Mouse (Mus musculus) macrophage (primary cell): ENCODE results near the gene Irx4. TPM values are rescaled to one million over a fixed set of nuclear protein-coding genes. Genes with fewer than 3 reads are reported as not detected.

ENCODE experiments used
- H3K27ac ChIP-seq: fragments of 350-480 bp; formaldehyde crosslinking; 2 replicates; pipeline ENCODE4 v1.9.0; 2021
- H3K36me3 ChIP-seq: fragments of 350-480 bp; formaldehyde crosslinking; 2 replicates; pipeline ENCODE4 v1.9.0; 2021; ENCODE audit errors: inconsistent target
- H3K4me3 ChIP-seq: fragments of 350-480 bp; formaldehyde crosslinking; 2 replicates; pipeline ENCODE4 v1.9.0; 2021; ENCODE audit errors: inconsistent target
- H3K79me2 ChIP-seq: fragments of 350-480 bp; formaldehyde crosslinking; 2 replicates; pipeline ENCODE4 v1.9.0; 2021; ENCODE audit errors: inconsistent target
- WGBS: methylation state at CpG from one replicate; pipeline ENCODE4 v1.1.7; 2026; ENCODE audit warnings: inconsistent platforms; ENCODE audit not compliant: missing documents; 5-methylcytosine and 5-hydroxymethylcytosine counted together
- polyA plus RNA-seq: library from polyadenylated mRNA; stranded (reverse); fragments of 250-400 nt; gene quantifications from 3 replicates; pipeline ENCODE4 v1.2.4, GENCODE M21; 2018; ENCODE audit warnings: inconsistent platforms

Gene Irx4
- polyA plus RNA-seq, 1 experiment from 2014 or later, result not detected

DNA sequence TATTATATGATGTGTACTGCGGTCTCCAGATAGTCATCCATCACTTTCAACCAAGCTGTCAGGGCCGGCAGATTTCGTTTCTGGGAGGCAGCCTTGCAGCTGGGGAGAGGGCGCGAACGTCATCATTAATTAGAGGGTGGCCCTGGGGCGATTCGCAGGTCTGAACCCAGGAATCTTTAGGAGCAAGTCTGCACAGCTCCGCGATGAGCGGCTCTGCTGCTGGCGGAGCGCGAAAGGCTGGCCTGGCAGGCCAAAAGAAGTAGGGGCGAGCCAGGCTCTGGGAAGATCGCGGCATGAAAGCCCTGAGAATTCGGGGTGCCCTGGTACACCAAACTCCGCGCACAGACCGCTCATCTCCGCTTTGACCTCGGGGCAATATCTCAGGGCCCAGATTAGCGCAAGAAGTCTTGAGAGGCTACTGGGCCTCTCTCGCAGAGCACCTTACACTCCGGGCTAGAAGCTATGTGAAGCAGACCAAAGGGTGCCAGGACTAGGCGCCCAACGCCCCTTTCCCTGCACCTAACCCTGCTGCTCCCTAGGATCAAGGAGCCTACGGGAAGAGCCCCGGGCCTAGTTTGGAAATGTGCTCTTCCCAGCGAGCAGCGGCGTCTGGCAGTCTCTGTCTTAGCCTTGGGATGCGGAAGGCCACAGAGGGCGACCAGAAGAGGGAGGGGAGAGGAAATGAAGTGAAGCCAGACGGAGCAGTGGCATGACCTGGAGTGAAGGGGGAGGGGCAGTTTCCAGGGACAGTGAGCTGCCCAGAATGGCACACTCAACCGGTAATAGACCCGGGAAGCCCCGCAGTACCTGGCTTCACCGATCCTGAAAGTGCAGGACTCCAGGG, 3.1 kb downstream of the Irx4 start:
- H3K4me3 ChIP-seq, result no peak overlapping the region
- no peak overlapping the region for H3K27ac ChIP-seq
- no peaks in the 10 kb centered on the region for H3K36me3 ChIP-seq
- H3K79me2 ChIP-seq, result no peaks in the 10 kb centered on the region
- WGBS, result 5% methylated on average over 39 of the region's 40 CpGs

DNA sequence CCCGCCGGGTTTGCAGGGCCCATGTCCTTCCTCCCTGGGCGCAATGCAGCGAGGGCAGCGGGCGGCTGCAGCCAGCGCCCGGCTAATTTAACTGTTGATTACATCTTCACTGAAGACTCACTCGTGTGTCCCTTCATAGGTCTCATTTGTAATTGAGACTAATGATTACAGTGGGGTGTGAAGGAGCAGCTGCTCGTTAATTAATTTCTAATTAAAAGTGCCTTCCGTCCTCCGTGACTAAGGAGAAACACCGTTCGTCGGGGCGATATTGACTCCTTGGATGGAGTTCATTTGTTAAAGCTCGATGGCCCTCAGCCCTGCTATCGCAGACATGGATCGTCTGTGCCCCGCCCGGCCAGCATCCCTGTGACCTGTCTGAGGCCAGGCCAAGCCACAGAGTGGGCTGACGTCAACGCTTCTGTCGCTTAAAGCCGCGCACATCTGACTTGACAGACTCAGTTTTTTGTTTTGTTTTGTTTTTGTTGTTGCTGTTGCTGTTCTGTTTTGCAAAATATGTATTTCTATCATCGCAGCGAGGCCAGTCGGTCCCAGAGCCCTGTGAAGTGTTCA, 4.0 kb downstream of the Irx4 start:
- H3K36me3 ChIP-seq, result no peaks in the 10 kb centered on the region
- WGBS, result 3% methylated on average over 29 of the region's 29 CpGs
- H3K27ac ChIP-seq, result no peak overlapping the region
- no peaks in the 10 kb centered on the region for H3K79me2 ChIP-seq
- H3K4me3 ChIP-seq, result no peak overlapping the region

GRCm38 (mm10) chr13:73264831-73265230, 4.6 kb downstream of the Irx4 start:
- Histone ChIP-seq H3K4me3 (no peak overlapping the region), H3K36me3 (no peaks in the 10 kb centered on the region), H3K27ac (no peak overlapping the region), H3K79me2 (no peaks in the 10 kb centered on the region)
- WGBS, result 27% methylated on average over 8 of the region's 8 CpGs

DNA sequence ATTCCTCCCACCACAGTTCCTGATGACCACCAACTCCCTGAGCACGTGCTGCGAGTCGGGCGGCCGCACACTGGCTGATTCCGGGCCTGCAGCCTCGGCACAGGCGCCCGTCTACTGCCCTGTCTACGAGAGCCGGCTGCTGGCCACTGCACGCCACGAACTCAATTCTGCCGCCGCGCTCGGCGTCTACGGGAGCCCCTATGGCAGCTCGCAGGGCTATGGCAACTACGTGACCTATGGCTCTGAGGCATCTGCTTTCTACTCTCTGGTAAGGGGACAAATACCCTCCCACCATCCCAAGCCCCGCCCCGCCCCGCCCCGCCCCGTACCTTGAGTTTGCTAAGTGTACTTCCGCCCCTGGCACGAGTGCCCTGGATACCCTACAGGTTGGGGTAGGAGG, 5.2 kb downstream of the Irx4 start:
- Histone ChIP-seq H3K79me2 (no peaks in the 10 kb centered on the region), H3K36me3 (no peaks in the 10 kb centered on the region), H3K4me3 (no peak overlapping the region), H3K27ac (no peak overlapping the region)
- WGBS, result 5% methylated on average over 26 of the region's 28 CpGs

- H3K27ac ChIP-seq, result no peak overlapping the region
- H3K4me3 ChIP-seq, result no peak overlapping the region
- no peaks in the 10 kb centered on the region for H3K79me2 ChIP-seq
- no peaks in the 10 kb centered on the region for H3K36me3 ChIP-seq
- 11% methylated on average over 10 of the region's 10 CpGs for WGBS
Measured at GRCm38 (mm10) chr13:73267551-73267950, 7.3 kb downstream of the Irx4 start.

DNA sequence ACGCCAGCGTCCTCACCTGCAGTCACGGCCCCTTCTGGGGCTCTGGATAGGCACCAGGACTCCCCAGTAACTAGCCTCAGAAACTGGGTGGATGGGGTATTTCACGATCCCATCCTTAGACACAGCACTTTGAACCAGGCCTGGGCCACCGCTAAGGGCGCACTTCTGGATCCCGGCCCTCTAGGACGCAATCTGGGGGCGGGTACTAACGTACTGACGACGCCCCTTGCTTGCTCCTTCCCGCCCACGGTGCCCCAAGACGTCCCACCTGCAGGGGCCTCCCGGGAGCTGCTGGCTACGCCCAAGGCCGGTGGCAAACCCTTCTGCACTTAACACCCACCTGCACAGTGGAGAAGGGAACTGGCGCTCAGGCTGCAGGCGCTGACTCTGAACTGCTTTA, 8.4 kb downstream of the Irx4 start:
- H3K4me3 ChIP-seq, result no peak overlapping the region
- no peaks in the 10 kb centered on the region for H3K36me3 ChIP-seq
- H3K79me2 ChIP-seq, result no peaks in the 10 kb centered on the region
- 3% methylated on average over 20 of the region's 20 CpGs for WGBS
- no peak overlapping the region for H3K27ac ChIP-seq

DNA sequence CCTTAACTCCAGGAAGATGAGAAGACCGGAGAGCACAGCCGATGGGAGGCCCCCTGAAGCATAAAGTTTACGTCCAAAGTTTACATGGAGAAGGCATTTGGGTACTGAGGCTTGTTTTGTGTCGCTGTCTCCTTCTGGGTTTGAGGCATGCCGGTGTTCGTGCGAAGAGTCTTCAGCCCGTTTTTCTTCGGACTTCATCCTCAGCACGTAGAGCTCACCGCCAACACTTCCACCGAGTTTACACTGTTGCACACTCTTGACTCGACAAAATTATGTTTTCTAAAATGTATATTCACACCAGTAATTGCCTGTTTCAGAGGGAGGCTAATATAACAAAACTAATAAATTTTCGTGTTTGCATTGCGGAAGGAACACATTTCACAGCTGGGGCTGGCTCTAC, 9.0 kb downstream of the Irx4 start:
- no peaks in the 10 kb centered on the region for H3K36me3 ChIP-seq
- no peak overlapping the region for H3K4me3 ChIP-seq
- WGBS, result 21% methylated on average over 15 of the region's 15 CpGs
- H3K27ac ChIP-seq, result no peak overlapping the region
- H3K79me2 ChIP-seq, result no peaks in the 10 kb centered on the region

GRCm38 (mm10) chr13:73269891-73270290, 9.6 kb downstream of the Irx4 start:
- Histone ChIP-seq H3K27ac (no peak overlapping the region), H3K4me3 (no peak overlapping the region), H3K36me3 (no peaks in the 10 kb centered on the region), H3K79me2 (no peaks in the 10 kb centered on the region)
- WGBS, result 32% methylated on average over 3 of the region's 3 CpGs

DNA sequence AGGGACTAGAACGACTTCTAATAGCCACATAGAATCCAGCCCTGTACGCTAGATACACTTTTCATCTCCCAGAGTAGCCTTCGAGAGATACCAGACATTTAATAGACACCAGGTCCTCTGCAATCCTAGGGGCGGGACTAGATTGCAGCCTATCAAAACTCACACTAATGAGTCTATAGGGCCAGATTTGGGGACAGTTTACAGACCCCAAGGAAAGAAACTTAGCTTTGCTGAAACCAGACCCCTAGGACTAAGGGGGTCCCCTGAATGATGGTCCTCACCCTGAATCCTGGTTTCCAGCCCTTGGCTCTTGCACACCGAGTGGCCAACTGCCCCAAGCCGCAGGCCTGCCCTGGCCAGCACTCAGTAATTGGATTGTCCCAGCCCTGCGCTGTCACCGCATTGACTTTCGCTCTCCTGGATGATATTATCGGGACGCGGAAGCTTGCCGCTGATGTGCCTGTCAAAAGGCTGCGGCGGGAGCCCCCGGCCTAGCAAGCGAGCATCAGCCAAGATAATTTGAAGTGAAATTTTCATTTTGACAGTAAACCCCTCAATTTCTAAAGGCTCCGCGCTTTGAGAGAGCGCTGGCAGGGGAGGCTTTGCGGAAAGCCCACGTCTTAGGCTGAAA, 10.3 kb downstream of the Irx4 start:
- H3K27ac ChIP-seq, result no peak overlapping the region
- no peaks in the 10 kb centered on the region for H3K79me2 ChIP-seq
- no peaks in the 10 kb centered on the region for H3K36me3 ChIP-seq
- no peak overlapping the region for H3K4me3 ChIP-seq
- WGBS, result 19% methylated on average over 22 of the region's 22 CpGs

DNA sequence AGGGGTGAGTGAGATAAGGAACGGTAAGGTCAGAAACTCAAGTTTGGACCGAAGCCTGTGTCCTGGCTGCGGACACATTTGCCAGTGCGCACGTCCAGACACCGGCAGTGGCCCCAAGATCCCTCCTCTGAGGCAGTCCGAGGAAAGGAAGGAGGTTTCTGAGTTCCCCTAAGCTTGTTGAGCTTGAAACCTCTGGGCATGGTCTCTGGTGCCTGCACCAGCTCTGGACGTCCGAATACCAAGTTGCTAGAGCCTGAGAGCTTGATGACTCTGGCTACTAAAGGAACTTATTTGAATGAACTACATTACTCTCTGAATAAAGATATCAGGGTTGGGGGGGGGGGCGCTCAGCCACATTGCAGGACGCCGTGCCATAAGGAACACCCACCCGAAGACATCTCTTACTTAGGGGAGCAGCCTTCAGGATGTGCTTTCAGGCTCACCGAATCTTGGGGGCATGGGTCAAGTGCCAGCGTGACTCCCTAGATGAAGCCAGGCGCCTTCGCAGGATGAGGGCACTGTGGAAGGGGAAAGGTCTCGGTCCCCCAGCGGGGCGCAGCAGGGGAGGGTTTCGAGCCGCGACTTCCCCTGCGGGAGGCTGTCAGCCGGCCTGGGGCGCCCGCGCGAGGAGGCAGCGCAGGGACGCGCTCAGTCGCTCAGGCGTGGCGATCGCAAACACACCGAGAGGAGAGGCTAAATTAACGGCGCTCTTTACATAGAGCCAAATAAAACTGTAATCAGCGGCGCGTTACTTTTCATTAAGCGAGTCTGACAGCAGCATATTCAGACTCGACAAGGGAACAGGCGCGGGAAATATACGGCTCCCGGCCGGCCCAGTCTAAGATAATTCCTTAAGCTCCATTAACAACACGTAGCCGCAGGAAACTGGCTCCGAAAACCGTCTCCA, 11.3 kb downstream of the Irx4 start:
- Histone ChIP-seq H3K27ac (no peak overlapping the region), H3K36me3 (no peaks in the 10 kb centered on the region), H3K79me2 (no peaks in the 10 kb centered on the region), H3K4me3 (no peak overlapping the region)
- WGBS, result 4% methylated on average over 53 of the region's 53 CpGs

GRCm38 (mm10) chr13:73272794-73273282, 12.6 kb downstream of the Irx4 start:
- H3K36me3 ChIP-seq, result no peaks in the 10 kb centered on the region
- H3K27ac ChIP-seq, result no peak overlapping the region
- H3K4me3 ChIP-seq, result no peak overlapping the region
- H3K79me2 ChIP-seq, result no peaks in the 10 kb centered on the region

DNA sequence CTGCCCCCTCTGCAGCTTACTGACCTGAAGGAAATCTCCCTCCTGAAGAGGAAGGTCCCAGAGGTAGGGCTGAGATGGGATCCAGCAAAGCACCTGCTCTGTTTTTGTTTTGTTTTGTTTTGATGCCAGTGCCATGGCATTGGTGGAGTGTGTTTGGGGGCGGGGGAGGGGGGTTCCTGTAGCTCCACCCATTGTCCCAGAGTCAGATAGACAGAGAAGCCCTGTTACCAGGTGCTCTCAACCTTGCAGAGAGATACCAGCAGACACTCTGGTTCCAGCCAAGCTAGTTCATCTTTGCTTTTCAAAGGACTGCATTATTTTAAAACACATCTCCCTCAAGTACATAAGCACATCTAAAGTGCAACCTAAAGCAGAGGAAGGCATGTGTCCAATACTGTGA, 13.3 kb downstream of the Irx4 start:
- no peak overlapping the region for H3K4me3 ChIP-seq
- no peaks in the 10 kb centered on the region for H3K36me3 ChIP-seq
- 15% methylated on average over 1 of the region's 1 CpGs for WGBS
- H3K79me2 ChIP-seq, result no peaks in the 10 kb centered on the region
- H3K27ac ChIP-seq, result no peak overlapping the region

DNA sequence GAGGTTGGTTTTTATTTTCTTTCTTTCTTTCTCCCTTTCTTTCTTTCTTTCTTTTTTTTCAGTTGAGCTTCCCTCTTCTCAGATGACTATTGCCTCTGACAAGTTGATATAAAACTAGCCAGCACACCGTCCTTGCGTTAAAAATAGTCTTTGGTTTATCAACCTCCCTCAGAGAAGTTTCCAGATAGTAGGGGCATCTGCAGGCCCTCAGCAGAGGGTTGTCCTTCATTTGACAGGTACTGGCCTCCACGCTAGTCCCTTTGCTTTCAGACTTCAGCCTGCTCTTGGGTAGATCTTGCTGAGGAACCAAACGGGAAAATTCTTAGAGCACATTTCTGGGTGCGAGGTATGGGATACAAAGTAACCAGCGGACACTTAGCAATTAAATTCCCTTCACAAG, 17.1 kb downstream of the Irx4 start:
- no peaks in the 10 kb centered on the region for H3K79me2 ChIP-seq
- WGBS, result 96% methylated on average over 6 of the region's 6 CpGs

GRCm38 (mm10) chr13:73277797-73278196, 17.5 kb downstream of the Irx4 start:
- Histone ChIP-seq H3K27ac (no peak overlapping the region), H3K36me3 (no peaks in the 10 kb centered on the region), H3K4me3 (no peak overlapping the region), H3K79me2 (no peaks in the 10 kb centered on the region)
- 60% methylated on average over 1 of the region's 1 CpGs for WGBS

More for the DNA sequence above, 17.1 kb downstream of the Irx4 start:
- H3K36me3 ChIP-seq, result no peaks in the 10 kb centered on the region
- H3K27ac ChIP-seq, result no peak overlapping the region
- no peak overlapping the region for H3K4me3 ChIP-seq
